29 mouse cellular contexts compared by ENCODE assay signal in the genomic region with DNA sequence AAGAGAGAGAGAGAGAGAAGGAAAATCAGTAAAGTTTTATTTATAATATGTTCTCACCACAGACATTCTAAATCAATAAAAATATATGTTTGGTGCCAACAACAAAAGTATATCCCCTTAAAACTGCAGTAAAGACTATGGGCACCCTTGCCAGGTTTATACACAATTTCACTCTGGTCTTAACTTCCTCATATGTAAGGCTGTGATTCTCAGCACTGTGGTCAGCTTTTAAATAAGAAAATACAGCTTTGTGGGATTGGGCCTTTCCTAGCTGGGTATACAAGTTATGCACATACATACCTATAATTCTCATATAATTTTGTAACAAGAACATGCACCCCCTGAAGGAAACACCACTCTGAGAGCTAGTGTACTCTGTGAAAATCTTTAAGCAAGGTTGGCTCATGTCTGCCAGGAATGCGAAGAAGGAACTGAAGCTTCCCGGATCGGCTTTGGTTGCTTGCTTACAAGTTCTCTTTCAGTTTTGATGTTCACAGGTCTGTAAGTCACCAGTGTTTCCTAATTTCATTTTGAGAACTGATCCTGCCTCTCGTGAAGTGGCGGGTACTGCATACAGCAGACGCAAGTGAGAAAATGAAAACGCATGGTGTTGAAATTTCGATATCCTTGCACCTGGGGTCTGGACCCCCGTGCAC. TPM values are rescaled to one million over a fixed set of nuclear protein-coding genes. Genes with fewer than 3 reads are reported as not detected.
DNase-seq lines count a peak whose midpoint lies in the region; ATAC-seq and TF ChIP-seq lines count a peak whose summit lies in the region.
"Had no signal": no experiment of that assay in that cellular context is flagged by ENCODE, and none has a peak within 500 bp of the region (broad histone marks: within the 10 kb centered on the region; RNA-seq: fewer than 3 reads in every experiment).

No protein-coding gene starts in this region.

- no peaks in the 10 kb centered on the region for H3K79me2 ChIP-seq in CH12.LX (replicated peaks; ENCODE audit: control insufficient read depth, extremely low read depth, insufficient read depth, poor library complexity, severe bottlenecking)

- peak overlapping the region; percentile 29 for H3K4me3 ChIP-seq in gastrocnemius, adult 2 months
- H3K4me3 ChIP-seq in CH12.LX (replicated peaks in 1 of 3; ENCODE audit: low read depth in 2 of 3, low read length in 2 of 3, poor library complexity in 1 of 3), result no peak overlapping the region
- H3K4me3 ChIP-seq in embryonic facial prominence, embryonic 15.5 days (replicated peaks), result no peak overlapping the region
- no peak overlapping the region for H3K4me3 ChIP-seq in limb, embryonic 15.5 days
- H3K4me3 ChIP-seq in intestine, embryonic 16.5 days (ENCODE audit: low read length), result no peak overlapping the region
- H3K4me3 ChIP-seq in liver, postnatal 0 days (ENCODE audit: low read depth, low read length), result no peak overlapping the region
- H3K4me3 ChIP-seq: hindbrain, embryonic 10.5 days; hindbrain, embryonic 15.5 days; kidney, embryonic 15.5 days; left cerebral cortex, adult 2 months had no signal

- H3K9ac ChIP-seq in CH12.LX (ENCODE audit: insufficient read depth, low read depth), result peak overlapping the region; percentile 49
- no peak overlapping the region for H3K9ac ChIP-seq in embryonic facial prominence, embryonic 15.5 days
- H3K9ac ChIP-seq in limb, embryonic 15.5 days, result no peak overlapping the region
- H3K9ac ChIP-seq in intestine, embryonic 16.5 days (ENCODE audit: low read depth, low read length), result no peak overlapping the region
- no peak overlapping the region for H3K9ac ChIP-seq in liver, postnatal 0 days (replicated peaks)
- H3K9ac ChIP-seq: hindbrain, embryonic 15.5 days; kidney, embryonic 15.5 days had no signal

- no peaks in the 10 kb centered on the region for H3K27me3 ChIP-seq in CH12.LX (replicated peaks)
- H3K27me3 ChIP-seq in embryonic facial prominence, embryonic 15.5 days, result no peaks in the 10 kb centered on the region
- H3K27me3 ChIP-seq in limb, embryonic 15.5 days, result no peaks in the 10 kb centered on the region
- H3K27me3 ChIP-seq in intestine, embryonic 16.5 days (replicated peaks; ENCODE audit: control insufficient read depth, insufficient read depth, low read length), result no peaks in the 10 kb centered on the region
- H3K27me3 ChIP-seq in liver, postnatal 0 days (ENCODE audit: insufficient read depth, low read length), result no peaks in the 10 kb centered on the region
- H3K27me3 ChIP-seq: hindbrain, embryonic 15.5 days; kidney, embryonic 15.5 days had no signal

- intact Hi-C loops in gastrocnemius, adult 2 months (cut with DNase I), result no loop called here
- intact Hi-C loops in gastrocnemius, postnatal 14 days (cut with DNase I; ENCODE audit: low total_unique reads), result no loop called here

- no peak for TF ChIP-seq RAD21 in CH12.LX (IDR thresholded peaks at IDR 0.05; ENCODE audit: low read depth, low read length)

- no peaks in the 10 kb centered on the region for H3K36me3 ChIP-seq in CH12.LX (replicated peaks in 1 of 2; ENCODE audit: control insufficient read depth in 1 of 2, insufficient read depth in 1 of 2, low read length in 1 of 2)
- H3K36me3 ChIP-seq in embryonic facial prominence, embryonic 15.5 days, result no peaks in the 10 kb centered on the region
- H3K36me3 ChIP-seq in limb, embryonic 15.5 days, result no peaks in the 10 kb centered on the region
- H3K36me3 ChIP-seq in intestine, embryonic 16.5 days (ENCODE audit: control insufficient read depth, insufficient read depth, low read length), result no peaks in the 10 kb centered on the region
- no peaks in the 10 kb centered on the region for H3K36me3 ChIP-seq in liver, postnatal 0 days (replicated peaks; ENCODE audit: insufficient read depth, low read length)
- H3K36me3 ChIP-seq: hindbrain, embryonic 10.5 days; hindbrain, embryonic 15.5 days; kidney, embryonic 15.5 days had no signal

- peak; percentile 60; the same call in 1 of the 2 replicates for TF ChIP-seq EP300 in CH12.LX (IDR thresholded peaks at IDR 0.05; ENCODE audit: low read length)
- TF ChIP-seq EP300 in liver, postnatal 0 days (IDR thresholded peaks at IDR 0.05; ENCODE audit: low read depth), result no peak

- peak overlapping the region; percentile 90 for H3K27ac ChIP-seq in gastrocnemius, adult 2 months
- H3K27ac ChIP-seq in CH12.LX (ENCODE audit: insufficient read depth, low read depth), result no peak overlapping the region
- peak overlapping the region; percentile 45 for H3K27ac ChIP-seq in embryonic facial prominence, embryonic 15.5 days (replicated peaks)
- peak overlapping the region; percentile 38; the same call in 1 of the 2 replicates for H3K27ac ChIP-seq in limb, embryonic 15.5 days
- no peak overlapping the region for H3K27ac ChIP-seq in intestine, embryonic 16.5 days (ENCODE audit: low read length)
- H3K27ac ChIP-seq in liver, postnatal 0 days (ENCODE audit: low read depth), result no peak overlapping the region
- H3K27ac ChIP-seq: hindbrain, embryonic 10.5 days; hindbrain, embryonic 15.5 days; kidney, embryonic 15.5 days; left cerebral cortex, adult 2 months had no signal

- no peaks in the 10 kb centered on the region for H3K9me3 ChIP-seq in CH12.LX (replicated peaks; ENCODE audit: low read length)
- no peaks in the 10 kb centered on the region for H3K9me3 ChIP-seq in embryonic facial prominence, embryonic 15.5 days (replicated peaks)
- H3K9me3 ChIP-seq in limb, embryonic 15.5 days, result no peaks in the 10 kb centered on the region
- H3K9me3 ChIP-seq in intestine, embryonic 16.5 days (ENCODE audit: control insufficient read depth, low read length), result no peaks in the 10 kb centered on the region
- H3K9me3 ChIP-seq in liver, postnatal 0 days (ENCODE audit: low read length), result no peaks in the 10 kb centered on the region
- H3K9me3 ChIP-seq: hindbrain, embryonic 10.5 days; hindbrain, embryonic 15.5 days; kidney, embryonic 15.5 days had no signal

- WGBS in embryonic facial prominence, embryonic 15.5 days, result 49% methylated on average over 9 of the region's 9 CpGs
- 49% methylated on average over 9 of the region's 9 CpGs for WGBS in limb, embryonic 15.5 days
- WGBS in intestine, embryonic 16.5 days, result 87% methylated on average over 9 of the region's 9 CpGs
- 72% methylated on average over 9 of the region's 9 CpGs for WGBS in liver, postnatal 0 days (ENCODE audit: insufficient replicate concordance)

- no peak for TF ChIP-seq POLR2A in CH12.LX (IDR thresholded peaks at IDR 0.05; ENCODE audit: low read depth, low read length)

- H3K4me1 ChIP-seq in CH12.LX (ENCODE audit: control insufficient read depth in 1 of 2, insufficient read depth in 2 of 2), result peaks cover 0 to 8% of the 10 kb centered on the region in 2 experiments; a peak in 2 of 4 replicates
- H3K4me1 ChIP-seq in embryonic facial prominence, embryonic 15.5 days, result peaks cover 49% of the 10 kb centered on the region
- H3K4me1 ChIP-seq in limb, embryonic 15.5 days, result peaks cover 54% of the 10 kb centered on the region
- H3K4me1 ChIP-seq in intestine, embryonic 16.5 days (ENCODE audit: control insufficient read depth, insufficient read depth, low read length), result no peaks in the 10 kb centered on the region; the same call in 1 of the 2 replicates
- no peaks in the 10 kb centered on the region for H3K4me1 ChIP-seq in liver, postnatal 0 days (ENCODE audit: insufficient read depth)

- no peak for DNase-seq in gastrocnemius, adult 2 months
- DNase-seq in gastrocnemius, postnatal 14 days, result no peak
- DNase-seq in CH12.LX (ENCODE audit: extremely low read depth), result no peak
- no peak for DNase-seq in layer of hippocampus, adult 9-11 months
- no peak for DNase-seq in liver, postnatal 0 days
- DNase-seq: adrenal gland, adult 2 months; cerebellum, adult 8-10 months; cerebellum, postnatal 25 days; gastrocnemius, postnatal 10 days; heart, adult 18-20 months; heart, postnatal 14 days; kidney, adult 18-20 months; kidney, postnatal 25 days; lung, postnatal 36 days; midbrain, embryonic 14.5 days; right cerebral cortex, postnatal 25 days; spleen, adult 18-20 months; thymus, postnatal 14 days had no signal

- H3K4me2 ChIP-seq in CH12.LX (ENCODE audit: insufficient read depth, low read depth, poor library complexity, severe bottlenecking), result peak overlapping the region; percentile 86
- H3K4me2 ChIP-seq in embryonic facial prominence, embryonic 15.5 days (replicated peaks), result no peak overlapping the region
- no peak overlapping the region; the same call in 1 of the 2 replicates for H3K4me2 ChIP-seq in limb, embryonic 15.5 days
- no peak overlapping the region for H3K4me2 ChIP-seq in intestine, embryonic 16.5 days (ENCODE audit: low read depth, low read length)
- H3K4me2 ChIP-seq in liver, postnatal 0 days (ENCODE audit: low read depth, low read length), result no peak overlapping the region
- H3K4me2 ChIP-seq: hindbrain, embryonic 15.5 days; kidney, embryonic 15.5 days; liver, embryonic 11.5 days had no signal

- in situ Hi-C loops in CH12.LX (cut with MboI; ENCODE audit: low pct_ligation_motif_present, low pct_unique_long_range_greater_than_20kb, low sequenced_read_pairs), result no loop called here

- ATAC-seq in embryonic facial prominence, embryonic 15.5 days (ENCODE audit: insufficient number of reproducible peaks, low FRiP score, low TSS enrichment, low read depth), result no peak; the same call in 1 of the 2 replicates
- no peak for ATAC-seq in limb, embryonic 15.5 days (ENCODE audit: insufficient number of reproducible peaks, low FRiP score, low TSS enrichment, low read depth)
- no peak for ATAC-seq in intestine, embryonic 16.5 days
- ATAC-seq in liver, postnatal 0 days, result no peak
- ATAC-seq: forebrain, embryonic 16.5 days; inflammation-experienced regulatory T-cells, adult 6 months had no signal

- TF ChIP-seq CTCF in gastrocnemius, adult 2 months (IDR thresholded peaks at IDR 0.05), result no peak
- no peak for TF ChIP-seq CTCF in CH12.LX (conservative IDR thresholded peaks at IDR 0.05 in 1 of 2, IDR thresholded peaks at IDR 0.05 in 1 of 2; ENCODE audit: low read depth in 2 of 2, low read length in 2 of 2)
- TF ChIP-seq CTCF in liver, postnatal 0 days (IDR thresholded peaks at IDR 0.05; ENCODE audit: low read depth), result no peak

- dilution Hi-C loops in CH12.LX (cut with MboI; ENCODE audit: extremely low pct_ligation_motif_present, extremely low pct_unique_long_range_greater_than_20kb, low sequenced_read_pairs), result no loop called here

TF ChIP-seq in CH12.LX, 34 proteins besides CTCF, POLR2A, EP300 and RAD21 (continues in another document):
- TF ChIP-seq PAX5 (IDR thresholded peaks at IDR 0.05; ENCODE audit: low read length) (no peak), JUN (IDR thresholded peaks at IDR 0.05; ENCODE audit: insufficient read depth, low read depth, low read length) (no peak)

RNA-seq across cellular contexts. Expression of gene Prrx1, which starts 29.4 kb away (rescaled TPM):
- 10 to 100 TPM; 29.5 to 65.7 TPM for total RNA-seq in gastrocnemius, adult 2 months (2021)
- total RNA-seq in gastrocnemius, postnatal 14 days (2021), result 10 to 100 TPM; 39.2 to 49.9 TPM
- total RNA-seq in CH12.LX (2012; rRNA removed) (not detected in 2 replicates), CH12.LX (2014; rRNA removed) (not detected in 2 replicates)
- not detected in 2 replicates for polyA plus RNA-seq in CH12.LX (2012; ENCODE audit: insufficient read length, low read depth)
- polyA plus RNA-seq in embryonic facial prominence, embryonic 15.5 days (2015; fragmentation: Nextera tagmentation; extraction: Ambion mirVana), result 98.5 and 110 TPM in 2 replicates
- 102 and 115 TPM in 2 replicates for polyA plus RNA-seq in limb, embryonic 15.5 days (2015; fragmentation: Nextera tagmentation; extraction: Ambion mirVana)
- 5.7 and 7.9 TPM in 2 replicates for polyA plus RNA-seq in intestine, embryonic 16.5 days (2015; fragmentation: Nextera tagmentation; extraction: Ambion mirVana)
- 0.13 and 0.37 TPM in 2 replicates for polyA plus RNA-seq in liver, postnatal 0 days (2015; fragmentation: Nextera tagmentation; extraction: Ambion mirVana)
- total RNA-seq: megakaryocyte-erythroid progenitor cell, adult 5-6 weeks had no signal
- polyA plus RNA-seq: inflammation-experienced regulatory T-cells, adult 6 months had no signal

Comparison
In these comparisons a context has a peak if more than half of its experiments do, and no peak if none do; other contexts are left out.
1. H3K27ac ChIP-seq: peak in gastrocnemius, adult 2 months (single experiment), embryonic facial prominence, embryonic 15.5 days (single experiment) and limb, embryonic 15.5 days (single experiment); none in CH12.LX (single experiment), intestine, embryonic 16.5 days (single experiment) and liver, postnatal 0 days (single experiment).
2. RNA of gene Prrx1, which starts 29.4 kb away (polyA plus RNA-seq): 102 to 115 TPM in limb, embryonic 15.5 days and 98.5 to 110 TPM in embryonic facial prominence, embryonic 15.5 days; 5.7 to 7.9 TPM in intestine, embryonic 16.5 days, 0.13 to 0.37 TPM in liver, postnatal 0 days and not detected in CH12.LX; every median in the first group is over 10 times any median in the second.